Mouse (Mus musculus) forebrain, embryonic 14.5 days (tissue): Measurements from ENCODE around the gene Ak4. TPM values are rescaled to one million over a fixed set of nuclear protein-coding genes. Genes with fewer than 3 reads are reported as not detected.
A peak's percentile ranks its signal among the peaks of the same experiment; 100 is the strongest.

Source experiments
- ATAC-seq: fragments of 200-750 bp; cut with Nextera tagmentation; 2 replicates; pipeline ENCODE4 v1.8.0; 2017; ENCODE audit warnings: mild to moderate bottlenecking, moderate library complexity
- DNase-seq: peaks from one replicate; pipeline ENCODE4 v3.0.0-alpha.2; 2015; ENCODE audit warnings: low spot score
- H3K27ac ChIP-seq: fragments of 300-500 bp; sonication (generic); 2 replicates; pipeline ENCODE4 v1.5.1; 2014; ENCODE audit warnings: low read depth, mild to moderate bottlenecking, control low read depth, low read length, moderate library complexity
- H3K27me3 ChIP-seq: fragments of 300-500 bp; sonication (generic); replicated peaks from 2 replicates; pipeline ENCODE4 v1.6.1; 2014; ENCODE audit warnings: low read length, control low read depth, mixed read lengths; ENCODE audit not compliant: control insufficient read depth, insufficient read depth
- H3K36me3 ChIP-seq: fragments of 300-500 bp; sonication (generic); 2 replicates; pipeline ENCODE4 v1.6.1; 2014; ENCODE audit warnings: low read length, control low read depth; ENCODE audit not compliant: control insufficient read depth, insufficient read depth
- H3K4me1 ChIP-seq: fragments of 300-500 bp; sonication (generic); 2 replicates; pipeline ENCODE4 v1.6.1; 2014; ENCODE audit warnings: antibody characterized with exemption, low read length, control low read depth; ENCODE audit not compliant: control insufficient read depth, insufficient read depth
- H3K4me2 ChIP-seq: fragments of 300-500 bp; sonication (generic); 2 replicates; pipeline ENCODE4 v1.6.1; 2014; ENCODE audit warnings: mild to moderate bottlenecking, control low read depth, low read length
- H3K4me3 ChIP-seq: fragments of 300-500 bp; sonication (generic); 2 replicates; pipeline ENCODE4 v1.5.1; 2014; ENCODE audit warnings: low read depth, low read length, control low read depth
- H3K9ac ChIP-seq: fragments of 300-500 bp; sonication (generic); 2 replicates; pipeline ENCODE4 v1.6.1; 2014; ENCODE audit warnings: mild to moderate bottlenecking, low read length, control low read depth, moderate library complexity
- H3K9me3 ChIP-seq: fragments of 300-500 bp; sonication (generic); replicated peaks from 2 replicates; pipeline ENCODE4 v1.6.1; 2016; ENCODE audit warnings: low read length, control low read depth, mixed read lengths; ENCODE audit not compliant: control insufficient read depth
- WGBS: fragments of 180-500 bp; shearing (Covaris S2); extraction: QIAGEN DNeasy Blood & Tissue Kit; methylation state at CpG from one replicate; pipeline ENCODE4 v1.1.7; 2014; 5-methylcytosine and 5-hydroxymethylcytosine counted together
- polyA plus RNA-seq: library from polyadenylated mRNA; unstranded; fragments of >200 nt; fragmentation: Nextera tagmentation; extraction: Ambion mirVana; gene quantifications from 2 replicates; pipeline ENCODE4 v1.2.1, GENCODE M21; 2014

The Ak4 gene
- polyA plus RNA-seq, 1 experiment from 2014 or later = 4.6 TPM

DNA sequence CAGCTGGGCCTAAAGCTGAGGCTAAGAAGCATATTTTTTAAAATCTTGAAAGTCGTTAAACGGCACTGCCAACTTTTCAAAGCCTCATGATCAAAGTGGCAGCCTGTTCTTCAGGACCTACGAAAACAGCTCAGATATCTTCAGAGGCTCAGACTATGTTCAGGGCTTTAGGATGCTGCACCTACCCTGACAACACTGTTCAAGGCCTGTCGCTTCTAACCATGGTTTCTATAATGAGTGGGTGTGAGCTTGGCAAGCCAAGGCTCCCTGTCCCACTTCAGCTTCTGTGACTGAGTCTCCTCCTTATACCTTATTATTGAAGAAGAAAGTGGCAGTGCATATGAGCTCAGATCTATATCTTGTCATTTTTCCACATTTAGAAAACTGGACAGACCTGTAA lies 40.3 kb downstream of the Ak4 start:
- DNase-seq = no peak
- WGBS = 92% methylated on average over 4 of the region's 4 CpGs
- no peak overlapping the region for H3K4me3 ChIP-seq
- ATAC-seq = no peak
- H3K4me2 ChIP-seq = no peak overlapping the region
- no peak overlapping the region for H3K27ac ChIP-seq
- H3K4me1 ChIP-seq = no peaks in the 10 kb centered on the region
- H3K27me3 ChIP-seq = no peaks in the 10 kb centered on the region
- H3K9ac ChIP-seq = no peak overlapping the region
- H3K9me3 ChIP-seq = no peaks in the 10 kb centered on the region
- no peaks in the 10 kb centered on the region for H3K36me3 ChIP-seq

DNA sequence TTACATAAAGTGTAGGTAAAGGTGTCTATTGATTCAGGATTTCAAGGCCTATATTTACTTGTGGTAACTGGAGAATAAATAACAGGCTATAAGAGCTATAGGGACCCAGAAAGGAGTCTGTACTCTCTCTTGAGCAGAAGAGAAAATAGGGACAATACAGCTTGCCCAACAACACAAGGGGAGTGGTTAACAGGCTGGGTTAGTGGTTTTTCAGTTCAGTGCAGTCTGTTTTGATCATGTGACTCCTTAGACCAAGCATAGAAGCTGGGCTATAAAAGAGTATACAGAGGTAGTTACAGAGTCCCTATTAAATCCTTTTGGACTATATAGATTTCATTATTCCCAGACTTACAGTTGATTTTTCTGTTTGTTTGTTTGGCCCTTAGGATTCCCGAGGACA lies 41.0 kb downstream of the Ak4 start:
- no peaks in the 10 kb centered on the region for H3K9me3 ChIP-seq
- no peak overlapping the region for H3K4me3 ChIP-seq
- 92% methylated on average over 1 of the region's 1 CpGs for WGBS
- no peak overlapping the region for H3K27ac ChIP-seq
- no peaks in the 10 kb centered on the region for H3K36me3 ChIP-seq
- no peak overlapping the region for H3K4me2 ChIP-seq
- no peaks in the 10 kb centered on the region for H3K27me3 ChIP-seq
- ATAC-seq = no peak
- no peaks in the 10 kb centered on the region for H3K4me1 ChIP-seq
- H3K9ac ChIP-seq = no peak overlapping the region
- DNase-seq = no peak

DNA sequence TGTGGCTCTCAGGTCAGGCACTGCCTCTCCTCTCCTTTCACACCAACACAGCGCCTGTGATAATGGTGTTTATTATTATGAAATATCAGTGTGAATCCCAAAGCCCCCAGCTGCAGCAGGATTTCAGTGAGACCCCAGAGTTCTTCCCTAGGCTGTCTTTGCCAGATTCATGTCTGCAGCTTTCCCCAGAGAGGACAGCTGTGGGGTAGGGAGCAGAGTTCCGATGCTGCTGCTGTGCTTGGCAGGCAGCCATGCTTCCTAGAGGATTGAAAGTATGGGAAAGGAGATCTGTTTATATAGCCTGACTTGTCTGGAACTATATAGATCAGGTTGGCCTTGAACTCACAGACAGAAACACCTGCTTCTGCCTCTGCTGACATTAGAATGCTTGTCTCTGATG lies 43.0 kb downstream of the Ak4 start:
- H3K9ac ChIP-seq = no peak overlapping the region
- H3K4me2 ChIP-seq = no peak overlapping the region
- H3K27me3 ChIP-seq = no peaks in the 10 kb centered on the region
- no peak overlapping the region for H3K4me3 ChIP-seq
- DNase-seq (peak; percentile 17), ATAC-seq (no peak)
- no peaks in the 10 kb centered on the region for H3K4me1 ChIP-seq
- 79% methylated on average over 2 of the region's 2 CpGs for WGBS
- no peaks in the 10 kb centered on the region for H3K36me3 ChIP-seq
- no peak overlapping the region for H3K27ac ChIP-seq
- H3K9me3 ChIP-seq = no peaks in the 10 kb centered on the region

DNA sequence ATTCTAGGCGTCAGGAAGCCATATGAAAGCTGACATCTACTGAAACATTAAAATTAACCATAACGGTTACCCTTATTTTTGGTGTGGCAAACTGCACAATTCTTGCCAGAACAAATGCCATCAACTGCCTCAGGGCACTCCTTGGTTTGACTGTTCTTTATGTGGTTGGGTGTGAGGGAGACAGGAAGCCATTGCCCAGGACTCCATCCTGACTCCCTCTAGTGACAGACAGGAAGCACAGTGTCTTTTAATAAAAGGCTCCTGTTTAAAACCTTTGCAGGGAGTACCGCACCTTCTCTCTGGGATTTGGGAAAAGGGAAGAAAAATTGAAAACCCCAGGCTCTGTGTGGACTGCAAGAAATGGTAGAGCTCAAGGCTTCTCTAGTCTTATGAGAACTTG lies 47.2 kb downstream of the Ak4 start:
- H3K4me3 ChIP-seq = no peak overlapping the region
- H3K9ac ChIP-seq = no peak overlapping the region
- DNase-seq (no peak), ATAC-seq (no peak)
- no peak overlapping the region for H3K4me2 ChIP-seq
- WGBS = 85% methylated on average over 3 of the region's 3 CpGs
- no peaks in the 10 kb centered on the region for H3K9me3 ChIP-seq
- no peak overlapping the region for H3K27ac ChIP-seq
- H3K27me3 ChIP-seq = no peaks in the 10 kb centered on the region
- no peaks in the 10 kb centered on the region for H3K4me1 ChIP-seq
- H3K36me3 ChIP-seq = no peaks in the 10 kb centered on the region

DNA sequence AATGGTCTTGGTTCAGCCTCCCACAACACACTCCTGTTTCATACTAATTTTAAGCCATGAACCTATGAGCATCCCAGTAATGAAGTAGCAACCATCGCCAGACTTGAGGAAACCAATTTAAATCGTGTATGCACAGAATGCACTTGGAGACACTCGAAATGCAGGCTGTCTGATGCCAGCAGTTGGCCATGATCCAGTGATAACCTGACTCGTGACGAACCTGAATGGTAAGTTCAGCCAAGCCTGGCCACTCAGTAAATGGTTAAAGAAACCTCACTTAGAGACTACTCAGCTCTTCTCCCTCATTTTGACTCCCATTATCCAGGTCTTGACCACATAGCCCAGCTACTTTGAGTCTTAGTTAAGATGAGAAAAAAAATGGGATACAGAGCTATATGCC lies 50.2 kb downstream of the Ak4 start:
- H3K27ac ChIP-seq = no peak overlapping the region
- 63% methylated on average over 5 of the region's 5 CpGs for WGBS
- no peak overlapping the region for H3K4me2 ChIP-seq

DNA sequence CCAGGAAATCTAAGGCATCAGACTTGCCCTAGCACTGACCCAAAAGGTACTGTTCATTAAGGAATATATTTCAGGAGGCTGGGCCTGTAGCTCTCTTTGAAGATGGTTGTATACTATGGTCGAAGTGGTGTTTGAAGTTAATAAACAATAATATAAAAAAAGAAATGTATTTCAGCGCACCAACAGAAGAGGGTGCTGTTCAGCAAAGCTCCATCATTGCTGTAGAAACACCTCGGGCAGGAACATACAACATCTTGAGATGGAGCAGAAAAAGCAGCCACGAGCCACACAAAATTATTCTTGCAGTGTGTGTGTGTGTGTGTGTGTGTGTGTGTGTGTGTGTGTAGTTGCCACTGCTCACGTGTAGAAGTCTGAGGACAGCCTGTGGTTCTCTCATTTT lies 51.5 kb downstream of the Ak4 start:
- no peaks in the 10 kb centered on the region for H3K36me3 ChIP-seq
- no peaks in the 10 kb centered on the region for H3K9me3 ChIP-seq
- 63% methylated on average over 5 of the region's 5 CpGs for WGBS
- DNase-seq = no peak
- no peak for ATAC-seq
- no peak overlapping the region for H3K9ac ChIP-seq
- H3K27me3 ChIP-seq = no peaks in the 10 kb centered on the region
- no peak overlapping the region for H3K27ac ChIP-seq
- no peak overlapping the region for H3K4me2 ChIP-seq
- H3K4me3 ChIP-seq = no peak overlapping the region
- H3K4me1 ChIP-seq = no peaks in the 10 kb centered on the region

More for the DNA sequence above, 50.2 kb downstream of the Ak4 start:
- Histone ChIP-seq H3K36me3 (no peaks in the 10 kb centered on the region), H3K4me1 (no peaks in the 10 kb centered on the region), H3K4me3 (no peak overlapping the region), H3K27me3 (no peaks in the 10 kb centered on the region), H3K9ac (no peak overlapping the region), H3K9me3 (no peaks in the 10 kb centered on the region)
- ATAC-seq (no peak), DNase-seq (no peak)

DNA sequence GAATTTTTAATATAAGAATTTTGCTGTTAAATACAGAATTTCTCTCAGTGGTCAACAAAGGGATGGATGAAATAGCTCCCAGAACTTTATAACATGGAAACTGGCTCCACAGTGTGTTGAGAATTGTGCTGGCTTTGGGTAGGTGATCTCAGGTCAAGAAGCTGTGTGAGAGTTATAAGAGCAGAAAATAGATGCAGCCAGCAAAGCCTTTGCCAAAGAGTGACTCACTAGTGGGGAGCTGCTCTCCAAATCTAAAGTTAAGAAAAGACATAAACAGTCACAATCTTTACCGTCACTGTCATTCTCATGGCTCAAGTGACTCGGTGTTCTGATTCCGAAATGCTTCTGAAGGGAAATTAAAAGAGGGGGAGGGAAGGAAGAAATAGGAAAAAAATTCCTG lies 53.7 kb downstream of the Ak4 start:
- ATAC-seq (no peak), DNase-seq (no peak)
- WGBS = 95% methylated on average over 3 of the region's 3 CpGs
- Histone ChIP-seq H3K36me3 (no peaks in the 10 kb centered on the region), H3K4me3 (no peak overlapping the region), H3K27me3 (no peaks in the 10 kb centered on the region), H3K27ac (no peak overlapping the region), H3K9me3 (no peaks in the 10 kb centered on the region), H3K4me1 (no peaks in the 10 kb centered on the region), H3K4me2 (no peak overlapping the region), H3K9ac (no peak overlapping the region)

DNA sequence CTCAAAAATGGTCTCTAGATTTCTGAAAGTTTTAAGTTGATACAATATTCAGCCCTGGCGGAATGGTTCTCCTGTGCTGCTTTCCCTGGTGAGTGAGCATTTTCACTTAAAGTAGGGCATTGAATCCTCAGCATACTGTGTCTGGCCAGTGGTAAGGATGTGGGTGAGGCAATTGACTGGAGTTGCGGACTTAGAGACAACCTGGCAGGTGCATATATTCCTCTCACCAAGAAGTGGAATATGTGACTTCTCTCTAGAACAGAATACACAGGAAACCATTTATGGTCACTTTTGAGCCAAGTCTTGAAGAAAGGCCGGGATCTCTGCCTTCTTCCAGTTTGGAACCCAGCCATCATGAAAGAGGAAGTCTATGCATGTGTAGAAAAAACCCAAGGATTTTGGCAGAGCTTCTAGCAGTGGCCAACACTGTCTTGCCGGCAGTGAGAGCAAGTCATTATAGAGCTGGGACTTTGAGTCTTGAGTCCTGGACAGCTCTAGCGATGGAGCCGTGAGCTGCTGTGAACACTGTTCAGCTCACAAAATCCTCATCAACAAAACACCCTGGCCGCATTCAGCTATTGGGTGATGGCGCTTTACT lies 71.3 kb downstream of the Ak4 start:
- DNase-seq = no peak
- WGBS = 91% methylated on average over 8 of the region's 8 CpGs
- no peak overlapping the region for H3K4me2 ChIP-seq

DNA sequence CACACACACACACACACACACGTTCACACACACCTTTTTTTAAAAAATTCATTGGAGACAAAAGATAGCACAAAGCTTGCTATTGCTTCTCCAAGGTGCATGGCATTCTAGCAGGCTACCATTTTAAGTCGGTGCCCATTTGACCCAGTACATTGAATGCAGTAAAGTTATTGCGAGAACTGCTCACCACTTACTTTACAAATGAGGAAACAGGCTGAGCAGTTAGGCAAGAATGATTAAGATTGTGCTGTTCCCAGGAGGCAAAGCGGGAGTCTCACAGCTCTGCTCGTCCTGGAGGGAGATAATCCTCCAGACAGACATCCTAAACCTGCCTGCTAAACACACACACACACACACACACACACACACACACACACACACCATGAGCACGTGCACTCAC lies 72.6 kb downstream of the Ak4 start:
- peaks cover 11% of the 10 kb centered on the region; the same call in 1 of the 2 replicates for H3K27me3 ChIP-seq
- DNase-seq = no peak

More for the DNA sequence above, 71.3 kb downstream of the Ak4 start:
- Histone ChIP-seq H3K27me3 (no peaks in the 10 kb centered on the region), H3K4me1 (no peaks in the 10 kb centered on the region), H3K4me3 (no peak overlapping the region), H3K36me3 (no peaks in the 10 kb centered on the region), H3K27ac (no peak overlapping the region), H3K9me3 (no peaks in the 10 kb centered on the region), H3K9ac (no peak overlapping the region)
- no peak for ATAC-seq

More for the DNA sequence above, 72.6 kb downstream of the Ak4 start:
- Histone ChIP-seq H3K4me2 (no peak overlapping the region), H3K4me3 (no peak overlapping the region), H3K9me3 (no peaks in the 10 kb centered on the region), H3K4me1 (no peaks in the 10 kb centered on the region), H3K27ac (no peak overlapping the region), H3K9ac (no peak overlapping the region), H3K36me3 (no peaks in the 10 kb centered on the region)
- ATAC-seq = no peak
- 72% methylated on average over 6 of the region's 6 CpGs for WGBS
